Mouse (Mus musculus): ENCODE results near the gene Rab36.

Gene Rab36

DNA sequence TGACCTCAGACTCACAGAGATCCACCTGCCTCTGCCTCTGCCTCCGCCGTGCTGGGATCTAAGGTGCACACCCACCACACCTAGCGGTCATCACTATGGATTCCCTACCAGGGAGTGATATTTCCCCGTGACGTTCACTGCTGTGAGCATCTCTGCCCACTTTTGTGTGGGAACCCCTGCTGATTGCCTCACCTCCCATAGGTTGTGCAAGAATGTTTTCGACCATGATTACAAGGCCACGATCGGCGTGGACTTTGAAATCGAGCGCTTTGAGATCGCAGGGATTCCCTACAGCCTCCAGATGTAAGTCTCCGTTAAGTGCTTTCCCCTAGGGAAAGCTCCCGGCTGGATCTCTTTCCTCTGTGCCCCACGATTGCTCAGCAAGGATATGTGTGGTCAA is 9.0 kb downstream of the Rab36 start:
- DNase-seq (ENCODE audit: low spot score in 2 of 2): no peak

DNA sequence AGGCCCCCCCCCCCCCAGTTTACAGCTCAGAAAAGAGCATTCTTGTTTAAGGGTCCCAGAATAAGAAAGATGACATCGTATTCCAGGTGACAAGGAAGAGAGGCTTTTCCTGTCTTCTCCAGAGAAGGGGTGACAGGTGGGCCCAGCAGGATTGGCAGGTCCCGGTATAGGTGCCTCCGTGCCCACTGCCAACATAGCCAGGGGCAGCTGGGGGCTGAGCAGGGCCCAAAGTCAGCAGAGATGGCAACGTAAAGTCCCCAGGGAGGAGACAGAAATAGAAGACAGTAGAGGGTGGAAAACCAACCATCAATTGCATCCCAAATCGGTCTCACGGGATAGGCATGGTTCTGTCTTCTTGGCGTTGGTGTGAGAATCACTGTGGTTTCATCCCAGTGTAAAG is 11.9 kb downstream of the Rab36 start:
- no peak for DNase-seq (ENCODE audit: low spot score in 2 of 2)

- DNase-seq (ENCODE audit: low spot score in 2 of 2): no peak
Measured at GRCm38 (mm10) chr10:75051364-75052074, 14.7 kb downstream of the Rab36 start.

DNA sequence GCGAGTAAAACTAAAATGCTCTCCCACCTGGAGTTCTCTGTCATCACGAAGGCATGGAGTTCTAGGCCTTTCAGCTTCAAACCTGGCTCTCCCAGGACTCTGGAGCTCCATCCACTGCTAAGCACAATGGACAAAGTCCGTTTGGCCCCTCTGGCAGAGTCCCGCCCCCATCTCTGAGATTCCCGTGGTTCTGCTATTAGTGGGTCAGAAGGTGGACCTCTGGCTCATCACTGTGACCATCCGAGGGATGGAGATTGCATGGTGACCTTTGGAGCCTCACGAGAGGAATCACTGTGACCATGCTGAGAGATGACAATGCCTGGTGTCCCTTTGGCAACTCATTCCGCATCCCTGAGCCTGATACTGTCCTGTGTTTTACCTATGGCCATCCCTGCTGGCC is 16.0 kb downstream of the Rab36 start:
- no peak for DNase-seq (ENCODE audit: low spot score in 2 of 2)

- DNase-seq (ENCODE audit: low spot score in 2 of 2): no peak
Measured at GRCm38 (mm10) chr10:75053655-75054054, 16.8 kb downstream of the Rab36 start.

DNA sequence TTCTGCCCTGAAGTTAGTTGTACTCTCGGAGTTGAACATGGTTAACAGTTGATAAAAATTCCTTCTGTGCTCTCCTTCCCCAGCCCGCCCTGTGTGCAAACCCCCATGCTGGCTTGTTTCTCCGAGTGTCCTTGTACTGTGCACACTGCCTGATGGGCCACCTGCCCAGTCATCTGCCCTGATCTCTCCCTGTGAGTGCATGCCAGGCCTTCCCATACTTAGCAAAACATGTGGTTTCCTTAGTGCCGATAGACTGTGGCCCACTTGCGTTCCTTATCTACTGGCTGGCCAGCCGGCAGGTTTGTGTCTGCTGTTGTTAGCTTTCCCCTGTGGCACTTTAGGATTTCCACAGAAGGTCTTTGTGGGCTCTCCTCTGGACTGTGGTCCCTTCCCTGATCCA is 17.3 kb downstream of the Rab36 start:
- no peak for DNase-seq (ENCODE audit: low spot score in 2 of 2)

DNA sequence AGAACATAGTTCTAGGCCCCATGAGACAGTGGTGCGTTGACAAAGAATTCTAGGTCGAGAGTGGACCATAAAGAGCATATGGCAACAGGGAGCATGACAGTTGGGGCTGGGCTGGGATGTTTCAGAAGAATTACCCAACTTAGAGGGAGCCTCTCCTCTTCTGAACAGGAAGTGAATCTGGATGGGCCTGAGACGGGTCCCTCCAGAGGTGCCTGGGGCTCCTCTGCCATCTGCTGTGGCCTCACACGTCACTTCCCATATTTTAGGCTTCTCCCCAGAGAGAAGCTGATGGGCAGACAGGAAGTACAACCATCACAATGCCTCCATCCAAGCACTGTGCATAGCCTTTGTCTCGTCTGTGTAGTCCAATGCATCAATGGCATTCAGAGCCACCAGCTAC is 18.8 kb downstream of the Rab36 start:
- DNase-seq (ENCODE audit: low spot score in 2 of 2): peak; percentile 42 to 51

DNA sequence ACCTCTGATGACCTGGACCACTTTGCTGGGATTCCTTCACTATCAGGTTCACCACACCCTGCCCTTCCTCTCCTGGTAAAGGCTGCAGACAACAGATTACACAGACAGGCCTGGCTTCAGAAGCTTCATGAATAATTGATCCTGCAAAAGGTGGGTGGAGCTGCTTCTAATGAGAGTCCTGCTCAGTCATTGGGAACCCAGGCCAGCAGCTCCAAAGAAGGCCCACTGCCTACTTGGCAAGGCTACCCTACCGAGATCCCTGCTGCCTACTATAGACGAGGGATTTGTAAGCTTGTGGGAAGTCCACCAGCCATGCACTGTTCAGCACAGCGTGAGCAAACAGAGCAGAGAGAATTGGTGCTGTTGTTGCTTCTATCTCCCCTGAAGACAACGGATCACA is 19.4 kb downstream of the Rab36 start:
- no peak for DNase-seq (ENCODE audit: low spot score in 2 of 2)

GRCm38 (mm10) chr10:75058336-75058735 is 21.5 kb downstream of the Rab36 start:
- no peak for DNase-seq (ENCODE audit: low spot score in 2 of 2)

DNA sequence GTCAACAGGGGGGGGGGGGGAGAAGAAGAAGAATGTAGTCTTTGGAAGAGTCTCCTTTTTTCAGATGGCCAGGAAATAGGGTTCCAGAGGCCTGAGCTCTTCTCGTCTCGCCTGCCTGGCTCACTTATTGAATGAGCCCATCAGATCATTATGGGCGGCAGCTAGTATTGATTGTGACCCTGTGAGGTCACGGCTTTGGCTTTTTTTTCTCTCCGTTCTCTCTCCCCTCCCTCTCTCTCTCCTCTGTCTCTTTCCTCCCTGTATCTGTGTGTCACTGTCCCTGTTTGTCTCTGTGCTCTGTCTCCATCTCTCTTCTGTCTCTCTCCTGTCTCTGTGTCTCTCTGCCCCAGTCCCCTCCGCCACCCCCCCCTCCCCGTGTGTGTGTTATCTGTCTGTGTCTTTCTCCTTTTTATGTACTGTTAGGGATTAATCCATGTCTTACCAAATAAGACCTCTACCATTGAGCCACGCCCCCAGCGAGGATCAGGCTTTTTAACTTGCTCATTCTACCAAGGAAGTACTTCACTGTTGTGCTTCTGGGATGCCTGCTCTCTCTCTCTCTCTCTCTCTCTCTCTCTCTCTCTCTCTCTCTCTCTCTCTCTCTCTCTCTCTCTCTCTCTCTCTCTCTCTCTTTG is 22.0 kb downstream of the Rab36 start:
- no peak for DNase-seq (ENCODE audit: low spot score in 2 of 2)

GRCm38 (mm10) chr10:75059396-75059795 is 22.5 kb downstream of the Rab36 start:
- peak; percentile 74 to 75 for DNase-seq (ENCODE audit: low spot score in 2 of 2)

DNA sequence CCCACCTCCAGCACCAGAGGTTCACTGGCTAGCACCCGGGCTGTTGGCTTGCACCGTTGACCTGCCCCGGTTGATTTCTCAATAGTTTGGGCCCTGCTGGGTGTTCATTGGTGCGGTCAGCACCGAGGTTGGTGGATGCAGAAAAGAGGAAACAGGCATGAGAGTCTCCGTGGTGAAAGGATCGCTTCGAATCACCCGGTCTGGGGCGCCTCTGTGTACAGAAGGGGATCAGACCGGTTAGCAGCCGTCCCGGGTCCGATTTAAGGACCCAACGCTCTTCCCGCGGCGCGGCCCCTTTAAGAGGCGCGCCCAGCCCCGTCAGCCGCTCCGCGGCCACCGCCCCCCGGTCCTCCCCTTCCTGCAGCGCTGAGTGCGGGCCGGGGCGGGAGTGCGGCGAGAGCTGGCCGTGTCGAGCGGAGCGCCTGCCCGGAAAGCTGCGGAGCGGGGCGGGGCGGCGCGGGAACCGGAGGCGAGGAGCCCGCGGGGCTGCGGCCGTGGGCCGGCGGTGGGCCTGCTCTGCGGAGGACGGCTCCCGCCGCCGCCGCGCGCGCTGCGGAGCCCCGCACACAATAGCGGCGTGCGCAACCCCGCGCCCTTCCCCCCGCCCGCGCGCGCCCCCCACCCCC is 23.5 kb downstream of the Rab36 start, which contains the start of gene Bcr:
TSS of gene Bcr (plus strand) at position 376 of the 626 bp plus-strand sequence.
- DNase-seq (ENCODE audit: low spot score in 2 of 2): peak; percentile 63 to 70

DNA sequence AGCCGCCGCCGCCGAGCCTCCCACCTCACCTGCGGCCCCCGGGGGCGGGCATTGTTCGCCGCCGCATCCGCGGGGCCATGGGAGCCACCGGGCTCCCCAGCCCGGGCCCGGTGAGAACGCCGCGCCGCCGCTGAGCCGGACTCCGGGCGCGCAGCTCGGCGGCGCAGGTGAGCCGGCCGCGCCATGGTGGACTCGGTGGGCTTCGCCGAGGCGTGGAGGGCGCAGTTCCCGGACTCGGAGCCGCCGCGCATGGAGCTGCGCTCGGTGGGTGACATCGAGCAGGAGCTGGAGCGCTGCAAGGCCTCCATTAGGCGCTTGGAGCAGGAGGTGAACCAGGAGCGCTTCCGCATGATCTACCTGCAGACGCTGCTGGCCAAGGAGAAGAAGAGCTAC is 24.0 kb downstream of the Rab36 start:
- peak in 1 of 2 experiments; percentile 8 for DNase-seq (ENCODE audit: low spot score in 2 of 2)

DNA sequence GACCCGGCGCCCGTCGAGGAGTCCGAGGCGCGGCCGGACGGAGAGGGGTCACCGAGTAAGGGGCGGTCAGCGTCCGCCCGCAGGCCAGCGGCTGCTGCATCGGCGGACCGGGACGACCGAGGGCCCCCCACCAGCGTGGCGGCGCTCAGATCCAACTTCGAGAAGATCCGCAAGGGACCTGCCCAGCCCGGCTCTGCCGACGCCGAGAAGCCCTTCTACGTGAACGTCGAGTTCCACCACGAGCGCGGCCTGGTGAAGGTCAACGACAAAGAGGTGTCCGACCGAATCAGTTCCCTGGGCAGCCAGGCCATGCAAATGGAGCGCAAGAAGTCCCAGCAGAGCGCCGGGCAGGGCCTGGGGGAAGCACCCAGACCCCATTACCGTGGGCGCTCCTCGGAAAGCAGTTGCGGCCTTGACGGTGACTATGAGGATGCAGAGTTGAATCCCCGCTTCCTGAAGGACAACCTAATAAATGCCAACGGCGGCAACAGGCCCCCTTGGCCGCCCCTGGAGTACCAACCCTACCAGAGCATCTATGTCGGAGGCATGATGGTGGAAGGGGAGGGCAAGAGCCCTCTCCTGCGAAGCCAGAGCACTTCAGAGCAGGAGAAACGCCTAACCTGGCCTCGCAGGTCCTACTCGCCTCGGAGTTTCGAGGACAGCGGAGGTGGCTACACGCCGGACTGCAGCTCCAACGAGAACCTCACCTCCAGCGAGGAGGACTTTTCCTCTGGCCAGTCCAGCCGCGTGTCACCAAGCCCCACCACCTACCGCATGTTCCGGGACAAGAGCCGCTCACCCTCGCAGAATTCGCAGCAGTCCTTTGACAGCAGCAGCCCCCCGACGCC is 24.7 kb downstream of the Rab36 start:
- DNase-seq (ENCODE audit: low spot score in 2 of 2): no peak

DNA sequence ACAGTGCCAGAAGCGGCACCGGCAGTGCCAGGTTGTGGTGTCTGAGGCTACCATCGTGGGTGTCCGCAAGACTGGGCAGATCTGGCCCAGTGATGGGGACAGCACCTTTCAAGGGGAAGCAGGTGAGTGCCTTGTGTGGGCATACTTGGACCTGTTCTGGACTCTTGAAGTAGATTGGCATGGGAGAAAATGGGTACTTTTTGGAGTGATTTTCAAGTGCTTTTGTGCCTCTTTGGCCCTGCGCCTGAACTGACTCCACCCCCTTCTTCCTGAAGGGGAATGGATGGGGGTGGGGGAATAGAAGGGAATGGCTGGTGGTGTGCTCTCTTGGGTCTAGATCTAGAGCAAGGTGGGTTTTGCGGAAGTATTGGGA is 25.3 kb downstream of the Rab36 start:
- DNase-seq (ENCODE audit: low spot score in 2 of 2): no peak

GRCm38 (mm10) chr10:75062621-75063020 is 25.8 kb downstream of the Rab36 start:
- no peak for DNase-seq (ENCODE audit: low spot score in 2 of 2)

- no peak for DNase-seq (ENCODE audit: low spot score in 2 of 2)
Measured at GRCm38 (mm10) chr10:75063301-75063965, 26.6 kb downstream of the Rab36 start.

- DNase-seq (ENCODE audit: low spot score in 2 of 2): no peak
Measured at GRCm38 (mm10) chr10:75065691-75066090, 28.8 kb downstream of the Rab36 start.

DNA sequence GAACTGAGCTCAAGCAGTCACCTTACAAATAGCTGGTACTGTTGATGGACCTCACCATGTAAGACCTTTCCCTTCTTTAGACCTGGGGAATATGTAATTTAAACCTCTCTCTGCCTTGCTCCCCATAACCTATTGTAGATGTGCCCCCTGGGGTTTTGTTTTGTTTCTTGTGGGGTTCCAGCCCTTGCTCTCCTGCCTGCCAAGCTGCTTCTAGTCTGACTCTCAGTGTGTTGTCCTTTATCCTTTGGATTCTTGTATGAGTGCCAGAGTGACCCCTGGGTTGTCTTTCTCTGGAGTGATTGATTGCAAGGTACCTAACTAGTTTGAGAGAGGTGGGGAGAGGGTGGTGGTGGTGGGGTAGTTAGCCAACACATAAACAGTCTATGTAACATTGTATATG is 30.6 kb downstream of the Rab36 start:
- DNase-seq (ENCODE audit: low spot score in 2 of 2): no peak

DNA sequence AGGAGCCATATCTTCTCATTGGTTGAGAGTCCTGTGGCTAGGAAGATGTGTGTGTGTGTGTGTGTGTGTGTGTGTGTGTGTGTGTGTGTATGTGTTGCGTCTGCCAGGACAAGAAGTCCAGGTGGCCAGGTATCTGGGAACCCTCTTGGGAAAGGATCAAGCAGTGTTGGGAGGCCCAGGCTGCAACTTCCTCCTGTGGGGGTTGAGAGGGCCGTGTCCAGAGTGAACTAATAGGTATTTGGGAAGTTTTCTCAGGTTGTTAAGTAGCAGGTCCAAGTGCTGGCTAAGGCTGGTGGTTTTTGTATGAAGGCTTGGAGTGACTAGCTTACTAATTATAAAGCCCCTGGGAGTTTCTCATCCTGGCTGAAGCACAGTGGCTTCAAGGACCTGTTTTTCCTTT is 31.2 kb downstream of the Rab36 start:
- DNase-seq (ENCODE audit: low spot score in 2 of 2): no peak

- no peak for DNase-seq (ENCODE audit: low spot score in 2 of 2)
Measured at GRCm38 (mm10) chr10:75068624-75069328, 31.9 kb downstream of the Rab36 start.
